Comparison of ENCODE assay signal across 11 mouse cellular contexts in genomic region chr6:146845961-146846750, GRCm38 (mm10). TPM values are rescaled to one million over a fixed set of nuclear protein-coding genes. Genes with fewer than 3 reads are reported as not detected.
DNase-seq lines count a peak whose midpoint lies in the region; ATAC-seq and TF ChIP-seq lines count a peak whose summit lies in the region.
"Had no signal": no experiment of that assay in that cellular context is flagged by ENCODE, and none has a peak within 500 bp of the region (broad histone marks: within the 10 kb centered on the region; RNA-seq: fewer than 3 reads in every experiment).

No protein-coding gene starts in this region.

- H3K9me3 ChIP-seq in liver, postnatal 0 days (ENCODE audit: low read length) = no peaks in the 10 kb centered on the region
- H3K9me3 ChIP-seq: embryonic facial prominence, embryonic 15.5 days had no signal

- no peak overlapping the region for H3K4me2 ChIP-seq in liver, postnatal 0 days (ENCODE audit: low read depth, low read length)
- H3K4me2 ChIP-seq: embryonic facial prominence, embryonic 15.5 days had no signal

- H3K27me3 ChIP-seq in liver, postnatal 0 days (ENCODE audit: insufficient read depth, low read length) = no peaks in the 10 kb centered on the region
- no peaks in the 10 kb centered on the region for H3K27me3 ChIP-seq in cerebellum, adult 2 months (ENCODE audit: control insufficient read depth, insufficient read depth, low read length)
- H3K27me3 ChIP-seq: embryonic facial prominence, embryonic 15.5 days had no signal

- no peak overlapping the region for H3K4me3 ChIP-seq in liver, postnatal 0 days (ENCODE audit: low read depth, low read length)
- no peak overlapping the region for H3K4me3 ChIP-seq in cerebellum, adult 2 months (replicated peaks; ENCODE audit: insufficient read depth, low read depth, low read length)
- H3K4me3 ChIP-seq: embryonic facial prominence, embryonic 15.5 days; layer of hippocampus, adult 2 months had no signal

- H3K27ac ChIP-seq in liver, postnatal 0 days (ENCODE audit: low read depth) = no peak overlapping the region
- no peak overlapping the region for H3K27ac ChIP-seq in cerebellum, adult 2 months (ENCODE audit: insufficient read depth, low read length)
- H3K27ac ChIP-seq: embryonic facial prominence, embryonic 15.5 days; layer of hippocampus, adult 2 months had no signal

- TF ChIP-seq CTCF in liver, postnatal 0 days (IDR thresholded peaks at IDR 0.05; ENCODE audit: low read depth) = no peak
- no peak for TF ChIP-seq CTCF in cerebellum, adult 2 months (IDR thresholded peaks at IDR 0.05; ENCODE audit: borderline replicate concordance, insufficient read depth, low read depth, low read length)

- peak; percentile 24; the same call in 1 of the 2 replicates for ATAC-seq in liver, postnatal 0 days

- DNase-seq in A20 (ENCODE audit: low read depth, low spot score) (peak; percentile 70), ZHBTc4 (ENCODE audit: low read depth, low spot score) (peak; percentile 11)
- DNase-seq in heart, adult 9 months (ENCODE audit: low spot score in 2 of 2) = peak; percentile 43 to 47
- DNase-seq in liver, postnatal 0 days = no peak
- DNase-seq in retina, embryonic 14.5 days (ENCODE audit: low spot score) = no peak
- DNase-seq in cerebellum, adult 2 months = no peak
- no peak for DNase-seq in thymus, postnatal 14 days
- DNase-seq in layer of hippocampus, postnatal 36 days = no peak
- DNase-seq: thymus, adult 2 months had no signal

- H3K36me3 ChIP-seq in liver, postnatal 0 days (replicated peaks; ENCODE audit: insufficient read depth, low read length) = no peaks in the 10 kb centered on the region
- H3K36me3 ChIP-seq: embryonic facial prominence, embryonic 15.5 days had no signal

- TF ChIP-seq POLR2A in cerebellum, adult 2 months (IDR thresholded peaks at IDR 0.05; ENCODE audit: borderline replicate concordance, insufficient read depth, low read length) = no peak

- TF ChIP-seq EP300 in liver, postnatal 0 days (IDR thresholded peaks at IDR 0.05; ENCODE audit: low read depth) = no peak

- H3K4me1 ChIP-seq in liver, postnatal 0 days (ENCODE audit: insufficient read depth) = no peaks in the 10 kb centered on the region; the same call in 1 of the 2 replicates
- no peaks in the 10 kb centered on the region for H3K4me1 ChIP-seq in cerebellum, adult 2 months (ENCODE audit: control insufficient read depth, insufficient read depth, low read length)

- H3K9ac ChIP-seq in liver, postnatal 0 days (replicated peaks) = no peak overlapping the region
- H3K9ac ChIP-seq: embryonic facial prominence, embryonic 15.5 days had no signal

- 45% methylated on average over 15 of the region's 15 CpGs for WGBS in liver, postnatal 0 days (ENCODE audit: insufficient replicate concordance)
- 56% methylated on average over 15 of the region's 15 CpGs for WGBS in cerebellum, adult 2 months

RNA-seq across cellular contexts. Expression of gene Smco2, which starts 3.7 kb away (rescaled TPM):
- not detected in 2 replicates for polyA plus RNA-seq in liver, postnatal 0 days (2015; fragmentation: Nextera tagmentation; extraction: Ambion mirVana)
- polyA plus RNA-seq in cerebellum, adult 2 months (2012; rRNA removed) = not detected in 2 replicates
- not detected for total RNA-seq in layer of hippocampus, postnatal 36 days (2021)
- total RNA-seq: layer of hippocampus, adult 2 months had no signal
- polyA plus RNA-seq: embryonic facial prominence, embryonic 15.5 days; thymus, adult 2 months had no signal

RNA-seq across cellular contexts. Expression of gene Ppfibp1, which starts 42.1 kb away (rescaled TPM):
- 8.9 and 11.3 TPM in 2 replicates for polyA plus RNA-seq in liver, postnatal 0 days (2015; fragmentation: Nextera tagmentation; extraction: Ambion mirVana)
- polyA plus RNA-seq in cerebellum, adult 2 months (2012; rRNA removed) = 8.7 and 9.4 TPM in 2 replicates
- 10 to 100 TPM; 41.2 to 44.2 TPM for total RNA-seq in layer of hippocampus, postnatal 36 days (2021)

RNA-seq across cellular contexts. Expression of gene Arntl2, which starts 50.3 kb away (rescaled TPM):
- polyA plus RNA-seq in liver, postnatal 0 days (2015; fragmentation: Nextera tagmentation; extraction: Ambion mirVana) = 0.17 and 0.72 TPM in 2 replicates
- polyA plus RNA-seq in cerebellum, adult 2 months (2012; rRNA removed) = 12.2 and 15.0 TPM in 2 replicates
- 10 to 100 TPM in 1 of 2 experiments, 1 to 10 TPM in 1; 7.6 to 11.1 TPM for total RNA-seq in layer of hippocampus, postnatal 36 days (2021)

Comparison
In these comparisons a context has a peak if more than half of its experiments do, and no peak if none do; other contexts are left out.
1. DNase-seq: peak in A20 (single experiment), ZHBTc4 (single experiment) and heart, adult 9 months (2 of 2); none in liver, postnatal 0 days (single experiment), retina, embryonic 14.5 days (single experiment), cerebellum, adult 2 months (0 of 2), thymus, postnatal 14 days (single experiment) and layer of hippocampus, postnatal 36 days (0 of 2).